Mouse (Mus musculus) heart, postnatal 0 days (tissue): ENCODE measurements around the gene F10. TPM values are rescaled to one million over a fixed set of nuclear protein-coding genes. Genes with fewer than 3 reads are reported as not detected.

Source experiments
- ATAC-seq: fragments of 200-750 bp; cut with Nextera tagmentation; 2 replicates; pipeline ENCODE4 v1.8.0; 2017; ENCODE audit warnings: low read depth, moderate number of reproducible peaks, moderate library complexity; ENCODE audit not compliant: insufficient read depth
- DNase-seq: peaks from one replicate; pipeline ENCODE4 v3.0.0-alpha.2; 2016; ENCODE audit warnings: low spot score
- H3K27ac ChIP-seq: fragments of 300-500 bp; sonication (generic); 2 replicates; pipeline ENCODE4 v1.5.1; 2014; ENCODE audit warnings: low read depth, mild to moderate bottlenecking
- H3K27me3 ChIP-seq: fragments of 300-500 bp; sonication (generic); 2 replicates; pipeline ENCODE4 v1.6.1; 2014; ENCODE audit warnings: low read length, mixed read lengths; ENCODE audit not compliant: control insufficient read depth, insufficient read depth
- H3K36me3 ChIP-seq: fragments of 300-500 bp; sonication (generic); replicated peaks from 2 replicates; pipeline ENCODE4 v1.6.1; 2014; ENCODE audit warnings: low read length, mixed read lengths; ENCODE audit not compliant: control insufficient read depth, insufficient read depth
- H3K4me1 ChIP-seq: fragments of 300-500 bp; sonication (generic); 2 replicates; pipeline ENCODE4 v1.6.1; 2014; ENCODE audit warnings: antibody characterized with exemption; ENCODE audit not compliant: control insufficient read depth, insufficient read depth
- H3K4me2 ChIP-seq: fragments of 300-500 bp; sonication (generic); 2 replicates; pipeline ENCODE4 v1.6.1; 2014; ENCODE audit warnings: low read depth, mild to moderate bottlenecking, low read length, moderate library complexity
- H3K4me3 ChIP-seq: fragments of 300-500 bp; sonication (generic); 2 replicates; pipeline ENCODE4 v1.5.1; 2014; ENCODE audit warnings: low read depth, low read length
- H3K9ac ChIP-seq: fragments of 300-500 bp; sonication (generic); replicated peaks from 2 replicates; pipeline ENCODE4 v1.6.1; 2014; ENCODE audit warnings: low read depth, low read length, mixed read lengths
- H3K9me3 ChIP-seq: fragments of 300-500 bp; sonication (generic); replicated peaks from 2 replicates; pipeline ENCODE4 v1.6.1; 2016; ENCODE audit warnings: low read length; ENCODE audit not compliant: control insufficient read depth
- CTCF ChIP-seq: IDR thresholded peaks from 2 replicates; pipeline ENCODE4 v1.5.1; 2016; ENCODE audit warnings: antibody characterized with exemption, control low read depth, low read depth
- EP300 ChIP-seq: IDR thresholded peaks from 2 replicates; pipeline ENCODE4 v1.6.1; 2016; ENCODE audit warnings: antibody characterized with exemption, low read depth
- WGBS: fragments of 180-500 bp; shearing (Covaris S2); extraction: QIAGEN DNeasy Blood & Tissue Kit; methylation state at CpG from one replicate; pipeline ENCODE4 v1.1.7; 2014; 5-methylcytosine and 5-hydroxymethylcytosine counted together
- polyA plus RNA-seq: library from polyadenylated mRNA; unstranded; fragments of >200 nt; fragmentation: Nextera tagmentation; extraction: Ambion mirVana; gene quantifications from 2 replicates; pipeline ENCODE4 v1.2.1, GENCODE M21; 2015
- total RNA-seq: library from RNA; depleted of rRNA; stranded (reverse); fragments of >200 nt; gene quantifications from 2 replicates; pipeline ENCODE4 v1.2.3, GENCODE M21; 2014; ENCODE audit warnings: low replicate concordance

Gene F10
- total and polyA plus RNA-seq, 2 experiments from 2014 or later: 0.19 to 0.22 TPM

DNA sequence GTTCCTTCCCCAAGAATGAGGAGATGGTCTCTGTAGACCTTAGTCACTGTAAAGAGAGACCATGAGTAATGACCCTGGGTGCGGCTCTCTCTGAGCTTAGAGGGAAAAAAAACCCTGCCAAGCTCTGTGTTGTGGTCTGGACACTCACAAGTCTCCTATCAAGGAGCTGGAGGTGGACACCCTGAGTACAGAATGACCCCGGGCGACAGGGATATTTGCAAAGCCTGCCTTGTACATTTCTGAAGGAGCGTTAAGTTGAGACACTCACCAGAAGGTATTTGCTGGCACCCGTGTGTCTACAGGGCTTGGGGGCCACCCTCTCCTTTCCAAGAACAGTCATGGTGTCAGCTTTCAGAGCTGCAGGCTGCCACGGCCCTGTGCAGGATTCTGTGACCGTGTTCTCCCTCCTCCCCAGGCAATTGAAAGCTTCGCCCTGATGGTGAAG, 40.3 kb upstream of the F10 start:
- Histone ChIP-seq H3K27me3 (no peaks in the 10 kb centered on the region), H3K4me1 (no peaks in the 10 kb centered on the region), H3K4me2 (no peak overlapping the region), H3K27ac (peak overlapping the region; percentile 23; the same call in 1 of the 2 replicates), H3K9ac (no peak overlapping the region), H3K36me3 (no peaks in the 10 kb centered on the region), H3K9me3 (no peaks in the 10 kb centered on the region), H3K4me3 (no peak overlapping the region)
- 36% methylated on average over 8 of the region's 8 CpGs for WGBS
- DNase-seq (peak; percentile 43), ATAC-seq (peak; percentile 42; the same call in 1 of the 2 replicates)
- TF ChIP-seq CTCF (no peak), EP300 (no peak)

DNA sequence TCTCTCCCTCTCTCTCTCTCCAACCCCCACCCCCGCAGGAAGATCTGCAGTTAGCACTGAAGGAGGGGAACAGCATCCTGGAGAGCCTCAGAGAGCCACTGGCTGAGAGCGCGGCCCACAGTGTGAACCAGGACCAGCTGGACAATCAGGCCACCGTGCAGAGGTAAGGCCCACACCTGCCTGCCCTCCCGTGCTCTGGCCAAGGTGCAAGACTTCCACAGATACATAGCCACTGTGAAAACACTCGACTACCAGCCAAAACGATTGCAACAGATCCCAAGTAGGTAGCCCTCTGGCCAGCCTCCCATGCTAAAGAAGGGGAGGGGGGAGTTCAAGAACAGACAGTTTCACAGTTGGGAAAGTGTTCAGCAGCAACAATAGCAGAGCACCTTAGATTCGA, 38.8 kb upstream of the F10 start:
- no peak overlapping the region for H3K4me2 ChIP-seq
- 59% methylated on average over 8 of the region's 8 CpGs for WGBS
- no peak for TF ChIP-seq EP300
- TF ChIP-seq CTCF: no peak
- H3K9ac ChIP-seq: no peak overlapping the region
- no peaks in the 10 kb centered on the region for H3K36me3 ChIP-seq
- no peaks in the 10 kb centered on the region for H3K9me3 ChIP-seq
- ATAC-seq (no peak), DNase-seq (no peak)
- no peaks in the 10 kb centered on the region for H3K27me3 ChIP-seq
- no peak overlapping the region for H3K27ac ChIP-seq
- no peaks in the 10 kb centered on the region for H3K4me1 ChIP-seq
- no peak overlapping the region for H3K4me3 ChIP-seq

DNA sequence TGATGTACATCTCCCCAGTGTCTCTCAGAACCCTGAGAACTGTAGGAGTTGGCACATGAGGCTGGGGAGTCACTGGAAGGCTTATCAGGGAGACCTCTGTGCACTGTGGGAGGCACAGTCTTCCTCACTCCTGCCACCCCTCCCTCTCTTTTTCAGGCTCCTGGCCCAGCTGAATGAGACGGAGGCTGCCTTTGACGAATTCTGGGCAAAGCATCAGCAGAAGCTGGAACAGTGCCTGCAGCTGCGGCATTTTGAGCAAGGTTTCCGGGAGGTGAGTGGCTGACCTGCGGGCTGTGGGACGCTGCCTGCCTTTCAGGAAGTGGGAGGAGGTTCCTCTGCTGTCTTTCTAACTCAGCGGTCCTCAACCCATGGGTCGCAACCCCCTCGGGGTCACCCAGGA, 37.3 kb upstream of the F10 start:
- Histone ChIP-seq H3K9ac (no peak overlapping the region), H3K36me3 (no peaks in the 10 kb centered on the region), H3K4me1 (no peaks in the 10 kb centered on the region), H3K27ac (no peak overlapping the region), H3K27me3 (no peaks in the 10 kb centered on the region), H3K4me3 (no peak overlapping the region), H3K4me2 (no peak overlapping the region), H3K9me3 (no peaks in the 10 kb centered on the region)
- ATAC-seq: no peak
- 36% methylated on average over 9 of the region's 9 CpGs for WGBS
- TF ChIP-seq CTCF (no peak), EP300 (no peak)
- DNase-seq: no peak

DNA sequence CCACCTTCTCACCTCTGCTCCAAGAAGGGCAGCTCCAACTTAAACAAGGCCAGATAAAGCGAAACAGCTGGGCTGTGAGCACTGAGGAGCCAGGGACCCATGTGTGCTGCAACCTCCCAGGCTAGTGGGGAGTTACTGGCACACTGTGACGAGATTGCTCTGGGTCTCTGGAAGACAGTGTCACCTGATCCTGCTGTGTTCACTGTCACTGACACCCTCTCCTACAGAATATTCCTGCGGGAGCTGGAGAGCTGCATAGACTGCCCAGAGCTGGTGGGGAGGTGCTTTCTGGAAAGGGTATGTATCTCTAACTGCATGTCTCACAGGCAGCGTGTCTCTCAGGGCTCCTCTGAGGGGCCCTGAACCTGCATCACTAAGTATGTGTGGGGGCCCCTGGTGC, 29.6 kb upstream of the F10 start:
- no peak overlapping the region for H3K27ac ChIP-seq
- H3K4me1 ChIP-seq: no peaks in the 10 kb centered on the region
- no peaks in the 10 kb centered on the region for H3K9me3 ChIP-seq
- no peak for ATAC-seq
- TF ChIP-seq EP300: no peak
- no peak for TF ChIP-seq CTCF
- 39% methylated on average over 4 of the region's 4 CpGs for WGBS
- no peaks in the 10 kb centered on the region for H3K27me3 ChIP-seq
- DNase-seq: no peak
- H3K9ac ChIP-seq: no peak overlapping the region
- H3K4me2 ChIP-seq: no peak overlapping the region
- no peak overlapping the region for H3K4me3 ChIP-seq
- H3K36me3 ChIP-seq: peaks cover 6% of the 10 kb centered on the region

DNA sequence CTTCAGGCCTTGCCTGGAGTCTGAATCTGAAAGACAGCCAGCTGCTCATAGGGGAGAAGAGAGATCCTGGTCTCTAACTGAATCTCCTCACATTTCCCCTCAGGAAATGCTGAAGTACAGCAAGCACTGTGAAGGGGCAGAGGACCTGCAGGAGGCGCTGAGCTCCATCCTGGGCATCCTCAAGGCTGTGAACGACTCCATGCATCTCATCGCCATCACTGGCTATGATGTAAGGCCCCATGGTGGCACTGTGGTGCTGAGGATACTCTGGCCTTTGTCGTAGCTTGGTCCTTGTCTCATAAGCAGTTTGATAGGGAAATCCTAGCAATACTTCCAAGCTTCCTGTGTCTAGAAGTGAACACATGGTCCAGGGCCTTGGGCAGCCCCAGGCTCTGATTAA, 26.8 kb upstream of the F10 start:
- H3K4me3 ChIP-seq: no peak overlapping the region
- no peak overlapping the region for H3K27ac ChIP-seq
- DNase-seq (no peak), ATAC-seq (no peak)
- TF ChIP-seq CTCF: peak; percentile 21
- no peak for TF ChIP-seq EP300
- no peak overlapping the region for H3K9ac ChIP-seq
- no peak overlapping the region for H3K4me2 ChIP-seq
- 47% methylated on average over 4 of the region's 4 CpGs for WGBS
- H3K9me3 ChIP-seq: no peaks in the 10 kb centered on the region
- H3K27me3 ChIP-seq: no peaks in the 10 kb centered on the region
- peaks cover 6% of the 10 kb centered on the region for H3K36me3 ChIP-seq
- H3K4me1 ChIP-seq: no peaks in the 10 kb centered on the region

DNA sequence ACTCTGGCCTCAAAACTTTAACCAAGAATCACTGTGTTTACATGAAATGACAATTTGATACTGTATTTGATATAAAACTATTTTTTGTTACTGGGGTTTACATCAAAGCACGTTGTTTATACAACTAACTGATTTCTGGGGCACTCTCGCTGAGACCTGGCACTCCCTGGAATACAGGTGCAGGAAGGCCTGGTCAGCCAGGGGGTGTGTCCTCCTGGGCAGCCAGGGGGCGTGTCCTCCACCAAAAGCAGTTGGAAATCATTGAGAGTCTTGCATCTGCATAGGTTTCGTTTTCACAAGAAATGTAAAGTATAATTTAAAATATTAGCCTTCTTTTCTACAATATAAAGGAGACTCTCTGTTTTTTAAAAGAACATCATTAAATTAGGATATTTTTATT, 17.5 kb upstream of the F10 start:
- H3K27me3 ChIP-seq: no peaks in the 10 kb centered on the region
- no peak overlapping the region for H3K4me2 ChIP-seq
- no peaks in the 10 kb centered on the region for H3K36me3 ChIP-seq
- H3K4me3 ChIP-seq: no peak overlapping the region
- ATAC-seq (no peak), DNase-seq (no peak)
- TF ChIP-seq CTCF: no peak
- TF ChIP-seq EP300: no peak
- WGBS: 63% methylated on average over 4 of the region's 4 CpGs
- H3K4me1 ChIP-seq: no peaks in the 10 kb centered on the region
- H3K27ac ChIP-seq: no peak overlapping the region
- no peak overlapping the region for H3K9ac ChIP-seq
- H3K9me3 ChIP-seq: no peaks in the 10 kb centered on the region
